Mouse (Mus musculus): ENCODE data around the gene Tfr2. TPM values are rescaled to one million over a fixed set of nuclear protein-coding genes. Genes with fewer than 3 reads are reported as not detected.
A peak's percentile ranks its signal among the peaks of the same experiment; 100 is the strongest.

The Tfr2 gene
- polyA plus RNA-seq, 1 experiment from 2014 or later: 2.2 TPM

DNA sequence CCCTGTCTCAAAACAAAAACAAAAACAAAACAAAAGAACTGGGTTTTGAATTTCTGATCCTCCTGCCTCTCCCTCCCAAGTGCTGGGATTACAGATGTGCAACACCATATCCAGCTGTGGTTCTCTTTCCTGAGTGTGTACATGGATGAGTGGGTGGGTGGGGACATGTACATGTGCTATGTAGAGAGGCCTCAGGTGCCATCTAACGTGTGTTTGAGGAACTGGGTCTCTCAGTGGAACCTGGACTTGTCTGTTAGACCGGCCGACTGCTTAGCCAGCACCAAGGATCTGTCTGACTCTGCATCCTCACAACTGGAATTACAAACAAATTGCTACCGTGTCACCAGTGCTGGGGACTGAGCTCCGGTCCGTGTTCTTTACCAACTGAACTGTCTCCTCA is 28.0 kb downstream of the Tfr2 start:
- no peaks in the 10 kb centered on the region for H3K9me3 ChIP-seq
- 95% methylated on average over 6 of the region's 6 CpGs for WGBS
- no peak for ATAC-seq (replicated peaks)
- H3K4me1 ChIP-seq: peaks cover 28% of the 10 kb centered on the region
- no peaks in the 10 kb centered on the region for H3K27me3 ChIP-seq
- H3K27ac ChIP-seq (replicated peaks): no peak overlapping the region
- H3K4me2 ChIP-seq (replicated peaks): no peak overlapping the region
- no peaks in the 10 kb centered on the region for H3K36me3 ChIP-seq
- no peak overlapping the region for H3K9ac ChIP-seq (replicated peaks)
- no peak overlapping the region for H3K4me3 ChIP-seq

DNA sequence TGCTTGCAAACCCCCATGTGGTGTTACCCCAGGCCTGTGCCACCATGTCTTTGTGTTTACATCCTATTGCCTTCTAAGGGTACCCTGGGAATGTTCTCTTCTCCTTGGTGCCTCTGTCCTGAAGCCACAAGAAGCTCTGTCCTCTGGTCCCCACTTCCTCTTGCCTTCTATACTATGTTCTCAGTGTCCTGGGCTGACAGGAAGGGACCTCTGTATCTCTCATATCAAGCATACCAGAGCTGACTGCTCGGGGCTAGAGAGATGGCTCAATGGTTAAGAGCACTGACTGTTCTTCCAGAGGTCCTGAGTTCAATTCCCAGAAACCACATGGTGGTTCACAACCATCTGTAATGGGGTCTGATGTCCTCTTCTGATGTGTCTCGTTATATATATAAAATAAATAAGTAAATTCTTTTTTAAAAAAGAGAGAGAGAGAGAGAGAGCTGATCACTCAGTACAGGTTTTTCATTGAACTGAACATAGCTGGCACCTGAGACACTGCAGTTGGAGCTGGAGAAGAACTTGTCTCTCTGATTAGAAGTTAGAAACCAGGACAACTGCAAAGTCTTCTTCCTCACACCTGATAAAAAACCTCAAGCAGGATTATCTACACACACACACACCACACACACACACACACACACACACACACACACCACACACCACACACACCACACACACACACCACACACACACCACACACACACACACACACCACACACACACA is 28.6 kb downstream of the Tfr2 start:
- no peak for ATAC-seq (replicated peaks)
- WGBS: 84% methylated on average over 2 of the region's 2 CpGs
- H3K36me3 ChIP-seq: no peaks in the 10 kb centered on the region
- no peak overlapping the region for H3K9ac ChIP-seq (replicated peaks)
- no peak overlapping the region for H3K4me2 ChIP-seq (replicated peaks)
- H3K4me3 ChIP-seq: no peak overlapping the region
- H3K4me1 ChIP-seq: peaks cover 30% of the 10 kb centered on the region
- no peaks in the 10 kb centered on the region for H3K27me3 ChIP-seq
- H3K27ac ChIP-seq (replicated peaks): no peak overlapping the region
- H3K9me3 ChIP-seq: no peaks in the 10 kb centered on the region

DNA sequence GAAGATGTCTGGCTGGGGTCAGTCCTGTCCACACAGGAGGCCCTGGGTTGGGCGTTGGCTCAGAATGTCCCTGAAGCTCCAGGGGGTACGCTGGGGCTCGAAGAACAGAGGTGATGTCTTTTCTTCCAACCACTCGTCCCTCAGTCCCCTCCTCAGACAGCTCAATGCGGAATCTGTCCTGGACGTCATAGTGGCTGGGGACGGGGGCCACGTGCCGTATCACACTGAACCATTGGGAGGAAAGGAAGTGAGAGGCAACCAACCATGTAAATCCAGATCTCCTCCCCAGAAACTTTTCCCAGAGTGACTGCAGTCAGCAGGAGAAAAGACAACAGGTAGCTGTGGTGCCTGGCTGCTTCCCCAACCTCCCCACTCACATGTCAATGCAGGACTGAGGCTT is 30.0 kb downstream of the Tfr2 start:
- Histone ChIP-seq H3K4me1 (peaks cover 30% of the 10 kb centered on the region), H3K4me3 (peak overlapping the region; percentile 51), H3K9ac (replicated peaks) (peak overlapping the region; percentile 89), H3K4me2 (replicated peaks) (peak overlapping the region; percentile 99), H3K36me3 (no peaks in the 10 kb centered on the region), H3K27ac (replicated peaks) (no peak overlapping the region), H3K9me3 (no peaks in the 10 kb centered on the region), H3K27me3 (no peaks in the 10 kb centered on the region)
- no peak for ATAC-seq (replicated peaks)
- WGBS: 68% methylated on average over 9 of the region's 9 CpGs

DNA sequence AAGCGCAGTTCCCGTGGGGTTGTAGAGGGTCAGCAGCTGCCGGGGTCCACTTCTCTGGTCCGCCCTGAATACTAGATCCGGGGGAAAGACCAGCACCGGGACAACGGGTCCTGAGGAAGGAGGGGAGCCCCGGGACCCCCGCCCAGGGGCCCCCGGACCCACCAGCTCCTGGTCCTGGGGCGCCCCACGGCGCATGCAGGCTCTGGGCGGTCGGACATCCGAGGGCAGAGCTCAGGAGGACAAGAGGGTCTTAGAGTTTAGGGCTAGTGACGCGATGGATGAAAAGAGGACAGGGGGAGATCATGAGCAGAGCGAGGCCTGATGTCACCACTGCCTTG is 30.6 kb downstream of the Tfr2 start:
- H3K27me3 ChIP-seq: no peaks in the 10 kb centered on the region
- peaks cover 30% of the 10 kb centered on the region for H3K4me1 ChIP-seq
- peak overlapping the region; percentile 89 for H3K9ac ChIP-seq (replicated peaks)
- no peaks in the 10 kb centered on the region for H3K36me3 ChIP-seq
- peak overlapping the region; percentile 70 for H3K27ac ChIP-seq (replicated peaks)
- peak overlapping the region; percentile 51 for H3K4me3 ChIP-seq
- WGBS: 1% methylated on average over 19 of the region's 19 CpGs
- peak overlapping the region; percentile 99 for H3K4me2 ChIP-seq (replicated peaks)
- no peaks in the 10 kb centered on the region for H3K9me3 ChIP-seq
- 0 out of 2 replicates have a peak, but pooled peaks have one; percentile 30 for ATAC-seq (replicated peaks)

DNA sequence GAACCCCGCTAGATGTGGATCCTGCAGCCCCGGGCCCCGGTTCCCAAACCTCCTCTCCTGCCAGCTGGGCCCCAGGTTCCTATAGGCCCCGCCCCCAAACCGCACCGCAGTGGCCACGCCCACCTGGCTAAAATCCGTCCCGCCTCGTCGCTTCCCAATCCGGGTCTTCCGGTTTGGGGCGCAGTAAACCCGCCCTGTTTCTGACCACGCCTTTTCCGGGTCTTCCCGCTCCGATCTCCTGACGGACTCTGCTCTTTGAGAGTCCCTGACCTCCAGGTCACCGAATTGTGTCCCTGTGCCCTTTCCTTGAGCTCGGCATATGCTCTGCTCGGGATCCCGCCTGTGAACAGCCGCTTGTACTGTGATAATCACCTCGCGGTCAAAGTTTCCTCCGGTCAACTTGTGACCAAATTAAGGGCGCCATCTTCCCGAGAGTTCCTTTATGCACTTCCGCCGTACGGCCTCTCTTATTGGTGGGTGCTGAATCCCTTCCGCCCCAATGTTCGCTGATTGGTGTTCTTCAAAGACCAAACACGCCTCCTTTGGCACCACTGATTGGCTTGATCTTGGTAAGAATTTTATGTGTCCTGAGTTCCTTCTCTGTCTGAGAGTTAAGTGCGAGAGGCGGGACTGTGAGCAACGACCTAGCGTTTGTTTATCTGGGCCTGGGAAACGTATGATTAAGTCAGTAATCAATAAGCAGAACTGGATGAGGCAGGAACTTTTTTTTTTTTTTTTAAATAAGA is 31.2 kb downstream of the Tfr2 start, which contains the start of gene Mospd3:
Gene Mospd3, minus strand, starts transcription at position 440 of the 746 bp plus-strand sequence.
- peak within 1 kb of the TSS; percentile 89 for H3K9ac ChIP-seq (replicated peaks)

DNA sequence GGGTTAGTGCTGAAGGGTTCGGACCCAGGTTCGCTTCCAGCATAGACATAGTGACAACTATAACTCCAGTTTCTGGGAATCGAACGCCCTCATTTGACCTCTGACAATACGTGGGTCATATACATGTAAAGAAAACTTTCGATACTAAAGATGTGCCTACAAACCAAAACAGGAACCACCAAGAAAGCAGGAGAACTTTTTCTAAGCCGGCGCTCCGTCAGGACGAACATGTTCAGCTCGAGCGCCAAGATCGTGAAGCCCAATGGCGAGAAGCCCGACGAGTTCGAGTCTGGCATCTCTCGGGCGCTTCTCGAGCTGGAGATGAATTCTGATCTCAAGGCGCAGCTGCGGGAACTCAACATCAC is 31.7 kb downstream of the Tfr2 start:
- no peak for ATAC-seq (replicated peaks)
- peaks cover 30% of the 10 kb centered on the region for H3K4me1 ChIP-seq
- no peaks in the 10 kb centered on the region for H3K27me3 ChIP-seq
- peak overlapping the region; percentile 49 for H3K9ac ChIP-seq (replicated peaks)
- H3K4me2 ChIP-seq (replicated peaks): peak overlapping the region; percentile 99
- H3K36me3 ChIP-seq: no peaks in the 10 kb centered on the region
- H3K27ac ChIP-seq (replicated peaks): peak overlapping the region; percentile 70
- under 1% methylated on average over 22 of the region's 22 CpGs for WGBS
- H3K4me3 ChIP-seq: peak overlapping the region; percentile 51
- H3K9me3 ChIP-seq: no peaks in the 10 kb centered on the region

More for the DNA sequence above, 31.2 kb downstream of the Tfr2 start, which contains the start of gene Mospd3:
- peak within 1 kb of the TSS; percentile 51 for H3K4me3 ChIP-seq
- under 1% methylated on average over 41 of the region's 41 CpGs for WGBS
- peak; percentile 96 for ATAC-seq (replicated peaks)
- H3K4me2 ChIP-seq (replicated peaks): peak within 1 kb of the TSS; percentile 99
- H3K4me1 ChIP-seq: peaks cover 30% of the 10 kb centered on the region
- H3K36me3 ChIP-seq: no peaks in the 10 kb centered on the region
- no peaks in the 10 kb centered on the region for H3K27me3 ChIP-seq
- no peaks in the 10 kb centered on the region for H3K9me3 ChIP-seq
- peak within 1 kb of the TSS; percentile 70 for H3K27ac ChIP-seq (replicated peaks)

DNA sequence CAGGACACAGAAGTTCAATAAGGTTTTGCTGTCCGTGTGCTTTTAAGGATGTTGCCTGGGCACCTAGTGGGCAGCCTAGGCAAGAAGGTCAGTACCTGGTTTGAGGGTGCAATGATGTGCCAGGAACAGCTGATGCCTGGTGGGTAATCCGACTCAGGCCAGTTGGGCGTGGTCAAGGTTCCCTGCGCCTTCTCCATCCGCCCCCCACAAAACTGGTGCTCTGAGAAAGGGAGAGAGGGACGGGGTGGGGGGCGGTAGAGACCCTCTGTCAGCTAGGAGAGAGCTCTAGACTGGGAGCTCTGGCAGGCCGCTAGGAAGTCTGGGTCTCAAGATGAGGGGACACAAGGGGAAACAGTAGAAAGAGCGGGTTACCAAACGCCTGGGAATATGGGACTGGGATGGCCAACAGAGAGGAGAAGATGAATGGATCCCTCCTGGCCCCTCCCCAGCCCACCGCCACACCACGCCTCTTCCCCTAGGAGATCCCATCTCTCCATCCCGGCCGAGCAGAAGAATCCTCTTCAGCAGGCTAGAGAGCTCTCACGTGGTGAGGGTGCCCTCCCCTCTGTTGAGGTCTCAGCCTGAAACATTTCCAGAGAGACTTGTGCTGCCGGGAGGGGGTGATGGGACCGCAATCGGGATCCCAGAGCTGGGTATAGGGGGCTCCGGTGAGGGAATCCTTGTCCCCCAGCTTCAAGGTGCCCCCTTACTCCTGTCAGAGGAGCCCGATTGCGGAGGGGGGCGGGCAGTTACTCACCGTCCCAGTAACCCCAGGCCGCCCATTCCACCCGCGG is 38.4 kb downstream of the Tfr2 start:
- Histone ChIP-seq H3K36me3 (no peaks in the 10 kb centered on the region), H3K27me3 (peaks cover 10% of the 10 kb centered on the region; the same call in 1 of the 2 replicates), H3K4me1 (no peaks in the 10 kb centered on the region; the same call in 1 of the 2 replicates), H3K9me3 (no peaks in the 10 kb centered on the region), H3K27ac (replicated peaks) (no peak overlapping the region), H3K9ac (replicated peaks) (0 out of 2 replicates have a peak overlapping the region, but pooled peaks have one; percentile 8), H3K4me2 (replicated peaks) (peak overlapping the region; percentile 20), H3K4me3 (peak overlapping the region; percentile 10; the same call in 1 of the 2 replicates)
- ATAC-seq (replicated peaks): no peak
- 15% methylated on average over 26 of the region's 26 CpGs for WGBS

DNA sequence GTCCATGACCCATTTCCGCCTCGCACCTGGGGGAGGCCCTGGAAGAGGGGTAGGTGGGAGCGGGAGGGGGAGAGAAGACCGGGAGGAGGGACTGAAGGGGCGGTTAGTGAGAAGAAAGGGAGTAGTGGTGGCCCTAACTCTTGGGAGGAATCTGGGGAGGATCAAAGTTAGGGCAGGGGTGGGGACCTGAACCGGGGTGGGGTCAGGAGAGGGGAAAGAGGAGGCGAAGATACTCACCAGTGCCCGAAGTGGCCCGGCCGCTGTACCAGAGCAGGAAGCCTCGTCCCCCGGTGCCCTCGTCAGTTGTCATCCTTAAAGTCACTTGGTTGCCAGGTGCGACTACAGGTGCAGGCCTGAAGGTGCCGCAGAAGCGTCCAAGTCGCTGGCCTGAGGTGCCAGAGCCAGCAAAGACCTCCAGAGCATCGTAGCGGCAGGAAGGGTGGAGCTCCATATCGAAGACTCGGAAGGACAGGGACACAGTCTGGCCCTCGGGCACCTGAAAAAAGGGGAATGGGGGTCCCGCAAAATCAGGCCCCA is 39.1 kb downstream of the Tfr2 start:
- H3K4me1 ChIP-seq: no peaks in the 10 kb centered on the region
- H3K4me2 ChIP-seq (replicated peaks): peak overlapping the region; percentile 20
- H3K9me3 ChIP-seq: no peaks in the 10 kb centered on the region
- no peak for ATAC-seq (replicated peaks)
- 14% methylated on average over 23 of the region's 23 CpGs for WGBS
- H3K27ac ChIP-seq (replicated peaks): no peak overlapping the region
- H3K4me3 ChIP-seq: peak overlapping the region; percentile 10; the same call in 1 of the 2 replicates
- peaks cover 10% of the 10 kb centered on the region; the same call in 1 of the 2 replicates for H3K27me3 ChIP-seq
- no peaks in the 10 kb centered on the region for H3K36me3 ChIP-seq
- H3K9ac ChIP-seq (replicated peaks): no peak overlapping the region

DNA sequence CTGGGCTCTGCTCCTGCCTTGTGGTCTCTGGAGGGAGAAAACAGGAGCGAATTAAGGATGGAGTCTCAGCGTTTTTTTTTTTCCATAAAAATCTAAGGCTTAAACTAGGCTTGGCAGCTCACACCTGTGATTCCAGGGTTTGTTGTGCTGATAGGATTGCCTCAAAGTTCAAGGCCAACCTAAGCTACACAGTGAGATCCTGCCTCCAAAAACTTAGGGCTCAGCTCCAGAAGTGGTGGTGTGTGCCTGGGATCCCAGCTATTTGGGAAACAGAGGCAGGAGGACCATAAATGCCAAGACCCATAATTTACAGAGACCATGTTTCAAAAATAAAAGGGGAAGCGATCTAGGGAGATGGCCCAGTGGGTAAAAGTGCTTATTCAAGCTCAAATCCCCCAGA is 39.7 kb downstream of the Tfr2 start:
- peaks cover 10% of the 10 kb centered on the region; the same call in 1 of the 2 replicates for H3K27me3 ChIP-seq
- no peaks in the 10 kb centered on the region for H3K9me3 ChIP-seq
- H3K36me3 ChIP-seq: no peaks in the 10 kb centered on the region
- no peak overlapping the region for H3K9ac ChIP-seq (replicated peaks)
- 62% methylated on average over 3 of the region's 3 CpGs for WGBS
- no peaks in the 10 kb centered on the region for H3K4me1 ChIP-seq
- no peak overlapping the region for H3K4me3 ChIP-seq
- no peak overlapping the region for H3K27ac ChIP-seq (replicated peaks)
- H3K4me2 ChIP-seq (replicated peaks): no peak overlapping the region
- ATAC-seq (replicated peaks): no peak

DNA sequence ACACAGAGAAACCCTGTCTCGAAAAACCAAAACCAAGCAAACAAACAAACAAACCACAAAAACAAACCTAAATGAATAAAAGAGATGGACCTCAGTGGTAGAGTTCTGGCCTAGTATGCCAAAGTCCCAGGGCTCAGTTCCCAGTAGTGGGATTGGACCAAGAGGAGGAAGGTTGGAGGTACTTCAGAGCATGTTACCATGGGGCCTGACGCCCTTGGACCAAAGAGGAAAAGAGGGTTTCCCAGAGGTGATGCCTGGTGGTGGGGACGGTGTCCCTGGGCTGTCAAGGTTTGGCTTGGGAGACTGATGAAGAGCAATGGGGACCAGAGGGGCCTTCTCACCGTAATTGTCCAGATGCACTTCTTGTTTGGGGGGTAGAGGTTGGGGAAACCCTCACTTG is 40.4 kb downstream of the Tfr2 start:
- Histone ChIP-seq H3K27me3 (peaks cover 10% of the 10 kb centered on the region; the same call in 1 of the 2 replicates), H3K36me3 (no peaks in the 10 kb centered on the region), H3K4me1 (no peaks in the 10 kb centered on the region), H3K9ac (replicated peaks) (no peak overlapping the region), H3K4me3 (no peak overlapping the region), H3K27ac (replicated peaks) (no peak overlapping the region), H3K9me3 (no peaks in the 10 kb centered on the region), H3K4me2 (replicated peaks) (no peak overlapping the region)
- ATAC-seq (replicated peaks): no peak
- WGBS: 85% methylated on average over 4 of the region's 4 CpGs

DNA sequence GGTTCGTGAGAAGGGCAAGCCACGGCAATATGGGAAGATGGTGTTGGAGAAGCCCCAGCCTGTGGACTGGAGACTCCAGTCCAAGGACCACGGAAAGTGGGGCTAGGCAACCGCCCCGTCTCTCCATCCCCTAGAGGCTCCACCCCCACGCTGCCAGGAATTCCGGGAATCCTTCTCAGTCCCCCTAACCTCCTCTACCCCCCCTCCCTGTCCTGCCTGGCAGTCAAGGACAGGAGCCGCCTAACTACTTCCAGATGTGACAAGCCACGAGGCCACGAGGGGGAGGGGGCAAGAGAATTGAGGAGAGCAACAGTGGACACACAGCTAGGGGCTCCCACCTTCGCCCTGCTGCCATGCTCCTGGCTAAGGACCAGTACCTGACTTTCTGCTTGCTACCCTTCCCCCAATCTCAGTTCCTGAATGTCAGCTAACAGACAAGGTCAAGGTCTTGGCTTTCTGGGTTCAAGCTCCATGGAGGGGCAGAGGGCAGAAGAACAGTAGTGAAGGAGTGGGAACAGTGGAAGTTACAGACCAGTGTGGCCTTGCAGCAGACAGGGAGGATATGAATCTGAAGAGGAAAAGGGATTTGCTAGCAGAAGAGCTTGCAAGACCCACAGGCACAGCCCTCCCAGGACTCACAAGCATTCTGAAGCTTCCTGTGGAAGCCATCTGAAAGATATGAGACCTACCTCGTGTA is 41.1 kb downstream of the Tfr2 start:
- no peak overlapping the region for H3K9ac ChIP-seq (replicated peaks)
- no peaks in the 10 kb centered on the region for H3K4me1 ChIP-seq
- H3K36me3 ChIP-seq: no peaks in the 10 kb centered on the region
- H3K9me3 ChIP-seq: no peaks in the 10 kb centered on the region
- no peak overlapping the region for H3K4me2 ChIP-seq (replicated peaks)
- no peak overlapping the region for H3K4me3 ChIP-seq
- no peak for ATAC-seq (replicated peaks)
- H3K27me3 ChIP-seq: peaks cover 10% of the 10 kb centered on the region; the same call in 1 of the 2 replicates
- WGBS: 24% methylated on average over 11 of the region's 12 CpGs
- H3K27ac ChIP-seq (replicated peaks): no peak overlapping the region
